Mouse (Mus musculus) olfactory bulb, adult 2 months (tissue): ENCODE data around the gene Gbp2. TPM values are rescaled to one million over a fixed set of nuclear protein-coding genes. Genes with fewer than 3 reads are reported as not detected.

ENCODE experiments used
- H3K27ac ChIP-seq: fragments of 200-500 bp; 2 replicates; pipeline ENCODE4 v1.5.1; 2012; ENCODE audit warnings: low read depth, low read length; ENCODE audit not compliant: insufficient read depth
- H3K4me1 ChIP-seq: fragments of 200-500 bp; 2 replicates; pipeline ENCODE4 v1.6.1; 2012; ENCODE audit warnings: low read length; ENCODE audit not compliant: control insufficient read depth, insufficient read depth
- H3K4me3 ChIP-seq: fragments of 200-500 bp; 2 replicates; pipeline ENCODE4 v1.5.1; 2012; ENCODE audit warnings: mild to moderate bottlenecking, low read depth, low read length, moderate library complexity; ENCODE audit not compliant: insufficient read depth
- CTCF ChIP-seq: fragments of 200-500 bp; IDR thresholded peaks from 2 replicates; pipeline ENCODE4 v1.5.1; 2012; ENCODE audit warnings: low read depth, mild to moderate bottlenecking, low read length, moderate library complexity; ENCODE audit not compliant: insufficient read depth
- WGBS: fragments of 180-500 bp; shearing (Covaris S2); methylation state at CpG from one replicate; pipeline ENCODE4 v1.1.7; 2018; 5-methylcytosine and 5-hydroxymethylcytosine counted together
- polyA plus RNA-seq: library from polyadenylated mRNA; stranded (reverse); fragments of >200 nt; gene quantifications from 2 replicates; pipeline ENCODE4 v1.2.4, GENCODE M21; 2012; ENCODE audit warnings: low replicate concordance; ENCODE audit not compliant: missing spikeins, insufficient read depth, insufficient read length

Gbp2 gene
- polyA plus RNA-seq, 1 experiment, result not detected

GRCm38 (mm10) chr3:142674607-142675006 lies 54.2 kb downstream of the Gbp2 start:
- no peak overlapping the region for H3K4me3 ChIP-seq
- H3K27ac ChIP-seq, result no peak overlapping the region
- TF ChIP-seq CTCF, result no peak
- whole genome bisulfite sequencing, result 95% methylated on average over 1 of the region's 1 CpGs
- H3K4me1 ChIP-seq, result no peaks in the 10 kb centered on the region

Other genes with a start within 250 kb of the Gbp2 start
- gene Pdlim5, start 224.9 kb upstream of the Gbp2 start, polyA plus RNA-seq, result not detected in 2 replicates
- gene Gbp5, start 126.6 kb upstream of the Gbp2 start, polyA plus RNA-seq, result not detected in 2 replicates
- gene Gbp7, start 90.3 kb upstream of the Gbp2 start, polyA plus RNA-seq, result not detected in 2 replicates
- gene Gbp3, start 60.6 kb upstream of the Gbp2 start, polyA plus RNA-seq, result not detected in 2 replicates
- not detected in 2 replicates for gene Gbp2b, start 25.8 kb upstream of the Gbp2 start, polyA plus RNA-seq
- not detected in 2 replicates for gene Kyat3, start 80.4 kb downstream of the Gbp2 start, polyA plus RNA-seq
- not detected in 2 replicates for gene Gtf2b, start 144.4 kb downstream of the Gbp2 start, polyA plus RNA-seq